Mouse (Mus musculus) bone marrow macrophage, adult 2 months (primary cell): ENCODE data around the gene Unc13d. TPM values are rescaled to one million over a fixed set of nuclear protein-coding genes. Genes with fewer than 3 reads are reported as not detected.

Experiments used
- H3K27ac ChIP-seq: 2 replicates; pipeline ENCODE4 v1.5.1; 2012; ENCODE audit warnings: low read depth, low read length; ENCODE audit not compliant: insufficient read depth
- H3K4me1 ChIP-seq: 2 replicates; pipeline ENCODE4 v1.6.1; 2012; ENCODE audit warnings: low read length; ENCODE audit not compliant: control insufficient read depth, insufficient read depth
- H3K4me3 ChIP-seq: 2 replicates; pipeline ENCODE4 v1.5.1; 2012; ENCODE audit warnings: mild to moderate bottlenecking, low read length, moderate library complexity; ENCODE audit not compliant: insufficient read depth
- CTCF ChIP-seq: IDR thresholded peaks from 2 replicates; pipeline ENCODE4 v1.5.1; 2012; ENCODE audit warnings: low read depth, mild to moderate bottlenecking, low read length, moderate library complexity
- POLR2A ChIP-seq: IDR thresholded peaks from 2 replicates; pipeline ENCODE4 v1.6.1; 2012; ENCODE audit warnings: mild to moderate bottlenecking, low read depth, low read length, borderline replicate concordance
- polyA plus RNA-seq: library from polyadenylated mRNA; stranded (reverse); fragments of >200 nt; gene quantifications from 2 replicates; pipeline ENCODE4 v1.2.4, GENCODE M21; 2012; ENCODE audit not compliant: missing spikeins, insufficient read depth, insufficient read length

Gene Unc13d
- polyA plus RNA-seq, 1 experiment, result 32.3 TPM

GRCm38 (mm10) chr11:116030898-116031845 lies 46.6 kb downstream of the Unc13d start:
- peaks cover 30% of the 10 kb centered on the region for H3K4me1 ChIP-seq
- no peak for TF ChIP-seq POLR2A
- TF ChIP-seq CTCF, result no peak
- peak overlapping the region; percentile 90 for H3K27ac ChIP-seq
- peak overlapping the region; percentile 71 for H3K4me3 ChIP-seq

DNA sequence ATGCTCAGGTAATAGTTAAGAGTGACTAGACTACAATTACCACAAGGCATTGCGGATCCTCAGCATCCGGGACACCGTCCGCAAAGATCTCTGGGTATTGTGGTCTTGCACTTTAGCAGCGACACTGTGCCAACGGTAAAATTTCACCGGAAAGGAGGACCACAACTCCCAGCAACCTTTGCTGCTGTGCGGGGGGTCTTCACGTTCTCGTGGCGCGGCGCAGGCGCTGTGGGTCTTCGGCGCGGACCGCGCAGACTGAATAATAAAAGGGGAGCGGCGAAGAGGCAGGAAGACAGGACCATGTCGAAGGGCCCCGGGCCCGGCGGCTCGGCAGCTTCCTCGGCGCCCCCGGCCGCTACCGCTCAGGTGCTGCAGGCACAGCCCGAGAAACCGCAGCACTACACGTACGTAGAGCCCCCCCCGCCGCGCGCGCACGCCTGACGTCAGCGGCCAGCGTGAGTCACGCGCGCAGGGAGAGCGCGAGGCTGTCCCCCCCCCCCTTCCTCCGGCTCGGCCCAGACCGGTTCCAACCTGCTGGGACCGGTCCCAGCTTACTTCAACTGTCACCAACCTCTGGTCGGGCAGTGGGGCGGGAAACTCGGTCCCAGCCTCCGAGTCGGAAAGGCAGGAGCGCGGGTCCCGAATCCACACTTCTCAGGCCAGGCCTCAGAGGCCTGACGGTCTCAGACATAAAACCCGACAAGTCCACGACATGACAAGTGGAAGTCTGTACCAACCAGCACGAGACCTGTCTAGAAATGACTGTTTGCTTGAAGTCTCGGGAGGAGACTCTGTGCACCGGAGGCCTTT lies 47.5 kb downstream of the Unc13d start, which contains the start of gene Unk:
Gene Unk (plus strand): TSS at position 235 of the 810 bp plus-strand sequence.
- Histone ChIP-seq H3K4me1 (peaks cover 33% of the 10 kb centered on the region), H3K27ac (peak within 1 kb of the TSS; percentile 90), H3K4me3 (peak within 1 kb of the TSS; percentile 71)
- no peak for TF ChIP-seq CTCF
- no peak for TF ChIP-seq POLR2A

DNA sequence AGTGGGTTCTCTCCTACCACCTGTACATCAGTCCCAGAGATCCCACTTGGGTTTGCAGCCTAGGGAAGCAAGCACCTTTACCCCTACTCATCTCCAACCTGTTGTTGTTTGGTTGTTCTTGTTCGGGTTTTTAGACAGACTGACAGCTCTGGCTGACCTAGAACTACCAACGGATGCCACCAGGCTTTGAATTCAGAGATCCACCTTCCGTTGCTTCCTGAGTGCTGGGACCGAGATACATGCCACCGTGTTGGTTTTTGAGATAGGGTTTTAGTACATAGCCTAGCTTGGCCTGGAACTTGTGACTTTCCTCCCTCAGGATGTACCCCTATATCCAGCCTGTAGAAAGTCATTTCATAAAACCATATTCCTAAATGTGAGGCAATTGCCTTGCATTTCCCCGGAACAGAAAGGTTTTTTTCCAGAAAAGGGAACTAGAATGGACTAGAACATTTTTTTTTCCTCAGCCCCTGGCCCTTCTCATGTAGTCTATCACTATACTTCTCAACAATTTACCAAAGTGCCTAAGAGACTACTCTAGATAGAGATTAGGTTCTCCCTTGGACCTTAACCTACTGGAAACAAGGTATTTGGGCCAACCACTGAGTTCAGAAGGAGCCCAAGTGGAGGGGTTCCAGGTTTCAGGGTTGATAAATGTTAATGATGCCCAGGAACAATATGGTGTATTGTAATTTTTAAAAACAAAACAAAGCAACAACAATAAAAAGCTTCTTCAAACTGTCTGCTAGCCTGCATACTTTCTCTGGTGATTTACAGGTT lies 48.5 kb downstream of the Unc13d start:
- TF ChIP-seq CTCF (no peak), POLR2A (no peak)
- peaks cover 37% of the 10 kb centered on the region for H3K4me1 ChIP-seq
- peak overlapping the region; percentile 73 for H3K27ac ChIP-seq
- H3K4me3 ChIP-seq, result peak overlapping the region; percentile 71

DNA sequence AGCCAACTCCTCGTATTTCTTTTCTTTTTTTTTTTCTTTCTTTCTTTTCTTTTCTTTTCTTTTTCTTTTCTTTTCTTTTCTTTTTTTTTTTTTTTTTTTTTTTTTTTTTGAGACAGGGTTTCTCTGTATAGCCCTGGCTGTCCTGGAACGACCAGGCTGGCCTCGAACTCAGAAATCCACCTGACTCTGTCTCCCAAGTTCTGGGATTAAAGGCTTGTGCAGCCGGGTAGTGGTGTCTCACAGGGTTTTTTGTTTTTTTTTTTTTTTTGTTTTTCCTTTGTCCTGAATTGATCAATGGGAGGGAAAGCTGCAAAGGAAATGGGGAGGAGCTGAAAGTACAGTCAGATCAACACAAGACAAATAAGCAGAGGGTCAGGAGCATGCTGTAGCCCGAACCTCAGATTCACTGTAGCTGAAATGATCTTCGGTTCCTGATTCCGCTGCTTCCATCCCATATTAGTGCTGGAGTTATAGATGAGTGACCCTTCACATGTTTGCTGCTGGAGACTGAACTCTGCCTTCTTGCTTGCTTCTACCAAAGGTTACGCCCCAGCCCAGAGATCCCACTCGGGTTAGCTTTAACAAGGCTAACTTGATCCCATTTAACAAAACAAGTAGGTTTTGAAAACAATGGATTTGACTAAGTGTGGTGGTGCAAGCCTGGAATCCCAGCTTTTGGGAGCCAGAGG lies 49.4 kb downstream of the Unc13d start:
- TF ChIP-seq CTCF (no peak), POLR2A (no peak)
- Histone ChIP-seq H3K4me1 (peaks cover 37% of the 10 kb centered on the region), H3K4me3 (no peak overlapping the region; the same call in 1 of the 2 replicates), H3K27ac (peak overlapping the region; percentile 73)

GRCm38 (mm10) chr11:116027756-116028155 lies 50.0 kb downstream of the Unc13d start, which contains the start of gene H3f3b:
H3f3b (minus strand) TSS chr11:116027962.
- H3K4me1 ChIP-seq, result peaks cover 34% of the 10 kb centered on the region
- H3K27ac ChIP-seq, result peak within 1 kb of the TSS; percentile 90
- no peak for TF ChIP-seq CTCF
- TF ChIP-seq POLR2A, result no peak
- peak within 1 kb of the TSS; percentile 60 for H3K4me3 ChIP-seq

DNA sequence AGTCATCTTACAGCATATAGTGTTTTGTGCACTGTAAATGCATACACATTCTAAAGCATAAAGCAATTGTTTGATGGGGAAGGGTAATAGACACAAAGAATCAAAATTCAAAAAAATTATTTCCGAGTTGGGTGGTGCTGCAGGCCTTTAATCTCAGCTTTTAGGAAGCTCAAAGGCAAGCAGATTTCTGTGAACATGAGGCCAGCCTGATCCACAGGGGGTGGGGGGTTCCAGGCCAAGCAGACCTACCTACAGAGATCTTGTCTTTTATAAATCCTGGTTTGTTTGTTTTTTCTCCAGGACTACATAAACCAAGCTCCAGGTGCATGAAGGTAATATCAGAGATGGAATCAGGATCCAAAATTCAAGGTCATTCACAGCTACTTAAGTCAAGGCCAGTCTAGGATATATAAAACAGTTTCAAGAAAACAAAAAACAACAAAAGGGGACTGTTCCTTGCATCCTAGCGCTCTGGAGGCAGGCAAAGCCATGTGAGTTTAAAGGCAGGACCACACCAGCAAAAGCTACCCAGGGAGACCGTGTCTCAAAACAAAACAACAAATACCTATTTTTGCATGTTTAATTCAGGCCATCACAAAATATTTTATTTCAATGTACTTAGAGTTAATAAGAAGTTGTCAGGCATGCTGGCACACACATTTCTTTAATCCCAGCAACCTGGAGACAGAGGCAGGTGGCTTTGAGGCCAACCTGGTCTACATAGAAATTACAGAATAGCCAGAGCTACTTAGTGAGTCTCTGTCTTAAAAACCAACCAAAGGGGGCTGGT lies 52.5 kb downstream of the Unc13d start:
- Histone ChIP-seq H3K4me3 (no peak overlapping the region), H3K4me1 (peaks cover 24% of the 10 kb centered on the region), H3K27ac (peak overlapping the region; percentile 47)
- no peak for TF ChIP-seq POLR2A
- no peak for TF ChIP-seq CTCF

GRCm38 (mm10) chr11:116024356-116024808 lies 53.4 kb downstream of the Unc13d start:
- TF ChIP-seq POLR2A, result peak; percentile 97
- no peak for TF ChIP-seq CTCF
- Histone ChIP-seq H3K4me1 (peaks cover 25% of the 10 kb centered on the region), H3K4me3 (peak overlapping the region; percentile 83), H3K27ac (peak overlapping the region; percentile 98)

- Histone ChIP-seq H3K27ac (peak overlapping the region; percentile 98), H3K4me1 (peaks cover 24% of the 10 kb centered on the region), H3K4me3 (peak overlapping the region; percentile 83)
- TF ChIP-seq POLR2A (no peak), CTCF (peak; percentile 86)
Measured at GRCm38 (mm10) chr11:116023771-116024355, 53.9 kb downstream of the Unc13d start.

GRCm38 (mm10) chr11:116023074-116023770 lies 54.5 kb downstream of the Unc13d start:
- Histone ChIP-seq H3K4me3 (peak overlapping the region; percentile 83), H3K27ac (peak overlapping the region; percentile 98), H3K4me1 (peaks cover 18% of the 10 kb centered on the region)
